Mouse (Mus musculus): ENCODE measurements at regions not wholly inside any gene's neighbourhood (a gene's known extent, or its start where the extent isn't known, plus 50 kb on each side); places are given as distances from the start of the nearest gene placed in this dataset.

DNA sequence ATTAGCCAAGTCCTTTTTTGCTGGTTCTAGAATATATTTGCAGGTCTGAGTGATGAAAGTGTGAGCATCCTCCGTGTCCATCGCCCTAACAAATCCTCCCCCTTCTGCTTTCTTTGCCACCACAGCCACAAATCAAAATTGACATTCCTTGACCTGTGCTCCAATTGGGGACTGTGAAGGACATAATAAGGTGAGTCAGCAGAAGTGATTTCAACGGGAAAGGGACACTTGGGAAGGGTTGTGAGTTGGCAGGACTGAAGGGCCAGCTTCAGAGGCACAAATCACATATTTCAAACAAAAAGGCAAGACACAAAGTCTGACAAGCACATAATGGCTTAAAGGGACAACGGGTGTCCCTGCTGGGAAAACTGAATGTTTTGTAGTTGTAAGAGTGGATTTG is 784.2 kb upstream of the Lrrc6 start:
- H3K9ac ChIP-seq (ENCODE audit: low read depth, low read length), result no peak overlapping the region
- no peaks in the 10 kb centered on the region for H3K9me3 ChIP-seq (ENCODE audit: control insufficient read depth, low read length)
- DNase-seq (ENCODE audit: low spot score) (no peak), ATAC-seq (replicated peaks; ENCODE audit: low FRiP score) (no peak)
- WGBS, result 66% methylated on average over 4 of the region's 4 CpGs
- H3K4me2 ChIP-seq, result no peak overlapping the region
- no peak overlapping the region for H3K4me3 ChIP-seq (ENCODE audit: low read depth, low read length)
- H3K27ac ChIP-seq (ENCODE audit: low read depth, low read length), result no peak overlapping the region
- no peaks in the 10 kb centered on the region for H3K27me3 ChIP-seq (replicated peaks; ENCODE audit: control insufficient read depth, insufficient read depth, low read length)
- no peaks in the 10 kb centered on the region for H3K4me1 ChIP-seq (replicated peaks; ENCODE audit: control insufficient read depth, insufficient read depth, low read length)
- no peaks in the 10 kb centered on the region for H3K36me3 ChIP-seq (ENCODE audit: control insufficient read depth, insufficient read depth, low read length)

DNA sequence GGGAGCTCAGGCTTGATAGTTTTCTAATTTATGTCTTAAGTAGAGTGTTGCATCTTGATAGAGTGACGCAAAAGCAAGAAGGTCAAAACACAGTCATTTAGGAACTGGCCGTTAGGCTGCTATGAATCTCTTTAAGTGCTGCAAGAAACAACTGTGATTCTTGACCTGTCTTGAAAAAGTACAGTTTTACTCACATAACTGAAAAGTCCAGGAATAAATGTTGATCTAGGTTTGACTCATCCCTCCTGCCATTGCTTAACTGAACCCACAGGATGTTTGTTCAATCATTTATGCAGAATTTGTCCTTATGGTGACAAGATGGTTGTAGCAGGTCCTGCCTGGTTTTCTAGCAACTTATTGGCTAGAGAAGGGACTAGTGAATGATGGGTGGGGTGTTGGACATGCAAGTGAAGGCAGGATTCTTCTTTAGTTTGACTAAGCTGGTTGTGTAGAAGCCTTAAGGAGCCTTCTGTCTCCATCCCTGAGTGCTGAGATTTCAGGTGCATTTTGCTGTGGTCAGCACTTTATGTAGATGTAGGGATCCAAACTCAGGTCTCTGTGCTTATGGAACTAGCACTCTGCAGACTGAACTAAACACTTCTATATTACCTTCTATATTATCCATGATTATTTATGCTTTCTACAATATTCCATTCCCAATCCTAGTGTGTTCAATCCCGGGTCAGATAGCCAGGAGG is 782.7 kb upstream of the Lrrc6 start:
- H3K4me2 ChIP-seq, result no peak overlapping the region
- no peaks in the 10 kb centered on the region for H3K36me3 ChIP-seq (ENCODE audit: control insufficient read depth, insufficient read depth, low read length)
- ATAC-seq (replicated peaks; ENCODE audit: low FRiP score) (no peak), DNase-seq (ENCODE audit: low spot score) (no peak)
- 86% methylated on average over 3 of the region's 3 CpGs for WGBS
- no peaks in the 10 kb centered on the region for H3K9me3 ChIP-seq (ENCODE audit: control insufficient read depth, low read length)
- no peaks in the 10 kb centered on the region for H3K27me3 ChIP-seq (replicated peaks; ENCODE audit: control insufficient read depth, insufficient read depth, low read length)
- no peak overlapping the region for H3K4me3 ChIP-seq (ENCODE audit: low read depth, low read length)
- no peak overlapping the region for H3K27ac ChIP-seq (ENCODE audit: low read depth, low read length)
- H3K9ac ChIP-seq (ENCODE audit: low read depth, low read length), result no peak overlapping the region
- H3K4me1 ChIP-seq (replicated peaks; ENCODE audit: control insufficient read depth, insufficient read depth, low read length), result no peaks in the 10 kb centered on the region

GRCm38 (mm10) chr15:67278869-67279268 is 778.2 kb upstream of the Lrrc6 start:
- Histone ChIP-seq H3K9me3 (ENCODE audit: control insufficient read depth, low read length) (no peaks in the 10 kb centered on the region), H3K4me2 (no peak overlapping the region), H3K9ac (ENCODE audit: low read depth, low read length) (no peak overlapping the region), H3K27ac (ENCODE audit: low read depth, low read length) (no peak overlapping the region), H3K4me3 (ENCODE audit: low read depth, low read length) (no peak overlapping the region), H3K36me3 (ENCODE audit: control insufficient read depth, insufficient read depth, low read length) (no peaks in the 10 kb centered on the region), H3K27me3 (replicated peaks; ENCODE audit: control insufficient read depth, insufficient read depth, low read length) (no peaks in the 10 kb centered on the region), H3K4me1 (replicated peaks; ENCODE audit: control insufficient read depth, insufficient read depth, low read length) (no peaks in the 10 kb centered on the region)
- no peak for DNase-seq (ENCODE audit: low spot score)
- 43% methylated on average over 1 of the region's 1 CpGs for WGBS
- no peak for ATAC-seq (replicated peaks; ENCODE audit: low FRiP score)

GRCm38 (mm10) chr15:67275058-67275457 is 774.3 kb upstream of the Lrrc6 start:
- H3K4me2 ChIP-seq, result no peak overlapping the region
- no peak for ATAC-seq (replicated peaks; ENCODE audit: low FRiP score)
- no peaks in the 10 kb centered on the region for H3K36me3 ChIP-seq (ENCODE audit: control insufficient read depth, insufficient read depth, low read length)

DNA sequence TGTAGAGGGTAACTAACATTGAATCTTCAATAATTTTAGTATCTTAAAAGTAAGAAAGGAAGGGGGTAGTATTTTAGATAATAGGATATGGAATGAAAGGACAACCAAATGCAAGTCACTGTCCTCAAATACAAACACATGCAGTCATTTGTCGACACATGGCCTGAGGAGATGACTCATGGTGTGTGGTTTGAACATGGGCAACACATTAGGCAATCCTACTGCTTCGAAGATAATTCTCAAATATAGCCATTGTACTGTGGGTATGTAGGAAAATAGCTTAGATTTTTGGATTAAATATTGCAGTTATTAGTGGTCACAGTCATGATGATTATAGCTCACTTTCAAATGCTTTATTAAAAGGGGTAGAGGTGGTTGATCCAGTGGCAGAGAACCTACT is 771.7 kb upstream of the Lrrc6 start:
- no peaks in the 10 kb centered on the region for H3K9me3 ChIP-seq (ENCODE audit: control insufficient read depth, low read length)
- no peak overlapping the region for H3K4me3 ChIP-seq (ENCODE audit: low read depth, low read length)
- H3K4me2 ChIP-seq, result no peak overlapping the region
- no peak overlapping the region for H3K27ac ChIP-seq (ENCODE audit: low read depth, low read length)
- no peak overlapping the region for H3K9ac ChIP-seq (ENCODE audit: low read depth, low read length)
- no peaks in the 10 kb centered on the region for H3K27me3 ChIP-seq (replicated peaks; ENCODE audit: control insufficient read depth, insufficient read depth, low read length)
- 74% methylated on average over 2 of the region's 2 CpGs for WGBS
- H3K36me3 ChIP-seq (ENCODE audit: control insufficient read depth, insufficient read depth, low read length), result no peaks in the 10 kb centered on the region
- DNase-seq (ENCODE audit: low spot score), result no peak
- ATAC-seq (replicated peaks; ENCODE audit: low FRiP score), result no peak
- no peaks in the 10 kb centered on the region for H3K4me1 ChIP-seq (replicated peaks; ENCODE audit: control insufficient read depth, insufficient read depth, low read length)

More at GRCm38 (mm10) chr15:67275058-67275457, 774.3 kb upstream of the Lrrc6 start:
- Histone ChIP-seq H3K9me3 (ENCODE audit: control insufficient read depth, low read length) (no peaks in the 10 kb centered on the region), H3K4me1 (replicated peaks; ENCODE audit: control insufficient read depth, insufficient read depth, low read length) (no peaks in the 10 kb centered on the region), H3K27me3 (replicated peaks; ENCODE audit: control insufficient read depth, insufficient read depth, low read length) (no peaks in the 10 kb centered on the region), H3K4me3 (ENCODE audit: low read depth, low read length) (no peak overlapping the region), H3K9ac (ENCODE audit: low read depth, low read length) (no peak overlapping the region), H3K27ac (ENCODE audit: low read depth, low read length) (no peak overlapping the region)
- DNase-seq (ENCODE audit: low spot score), result no peak

DNA sequence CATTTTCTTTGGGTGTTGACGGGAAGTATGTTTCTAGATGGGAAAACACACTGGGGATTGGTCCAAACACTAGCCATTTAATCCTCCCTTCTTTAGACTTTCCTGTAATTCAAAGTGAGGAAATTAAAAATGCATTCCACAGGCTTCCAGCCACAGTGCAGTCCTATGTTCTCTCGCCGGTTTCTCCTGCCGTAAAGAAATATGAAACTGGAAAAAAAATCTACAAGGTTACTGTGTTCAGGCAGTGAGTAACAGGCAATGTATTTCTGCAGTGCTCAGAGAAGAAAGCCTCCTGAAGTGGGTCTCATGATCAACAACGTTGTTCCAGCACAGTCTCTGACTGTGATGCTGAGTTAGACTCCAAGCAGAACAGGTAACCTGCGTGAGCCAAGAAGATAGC is 763.0 kb upstream of the Lrrc6 start:
- H3K4me1 ChIP-seq (replicated peaks; ENCODE audit: control insufficient read depth, insufficient read depth, low read length), result no peaks in the 10 kb centered on the region
- no peaks in the 10 kb centered on the region for H3K9me3 ChIP-seq (ENCODE audit: control insufficient read depth, low read length)
- H3K4me3 ChIP-seq (ENCODE audit: low read depth, low read length), result no peak overlapping the region
- H3K9ac ChIP-seq (ENCODE audit: low read depth, low read length), result no peak overlapping the region
- DNase-seq (ENCODE audit: low spot score) (no peak), ATAC-seq (replicated peaks; ENCODE audit: low FRiP score) (no peak)
- no peaks in the 10 kb centered on the region for H3K27me3 ChIP-seq (replicated peaks; ENCODE audit: control insufficient read depth, insufficient read depth, low read length)
- 77% methylated on average over 6 of the region's 6 CpGs for WGBS
- H3K27ac ChIP-seq (ENCODE audit: low read depth, low read length), result no peak overlapping the region
- no peaks in the 10 kb centered on the region for H3K36me3 ChIP-seq (ENCODE audit: control insufficient read depth, insufficient read depth, low read length)
- no peak overlapping the region for H3K4me2 ChIP-seq

DNA sequence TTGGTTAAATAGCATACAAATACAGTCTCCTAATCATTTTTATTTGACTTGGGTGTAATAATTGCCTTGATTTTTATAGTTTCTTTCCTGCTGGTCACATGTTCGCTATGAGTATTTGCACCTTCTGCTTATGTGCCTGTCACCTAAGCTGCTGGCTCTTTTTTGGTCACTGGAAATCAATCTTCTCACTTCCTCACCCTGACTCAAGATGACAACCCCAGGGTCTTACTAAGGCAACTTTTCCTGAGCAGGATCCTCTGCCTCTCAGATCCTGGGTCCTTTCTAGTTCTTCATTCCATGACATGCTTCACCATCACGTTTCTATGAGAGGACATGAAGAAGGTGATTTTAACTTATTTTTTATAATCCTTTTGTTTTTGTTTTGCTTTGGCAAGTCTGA is 762.6 kb upstream of the Lrrc6 start:
- Histone ChIP-seq H3K27me3 (replicated peaks; ENCODE audit: control insufficient read depth, insufficient read depth, low read length) (no peaks in the 10 kb centered on the region), H3K4me1 (replicated peaks; ENCODE audit: control insufficient read depth, insufficient read depth, low read length) (no peaks in the 10 kb centered on the region), H3K27ac (ENCODE audit: low read depth, low read length) (no peak overlapping the region), H3K4me3 (ENCODE audit: low read depth, low read length) (no peak overlapping the region), H3K9me3 (ENCODE audit: control insufficient read depth, low read length) (no peaks in the 10 kb centered on the region), H3K4me2 (no peak overlapping the region), H3K36me3 (ENCODE audit: control insufficient read depth, insufficient read depth, low read length) (no peaks in the 10 kb centered on the region), H3K9ac (ENCODE audit: low read depth, low read length) (no peak overlapping the region)
- 75% methylated on average over 2 of the region's 2 CpGs for WGBS
- ATAC-seq (replicated peaks; ENCODE audit: low FRiP score) (no peak), DNase-seq (ENCODE audit: low spot score) (no peak)

GRCm38 (mm10) chr15:67262269-67262668 is 761.6 kb upstream of the Lrrc6 start:
- Histone ChIP-seq H3K4me3 (ENCODE audit: low read depth, low read length) (no peak overlapping the region), H3K4me2 (no peak overlapping the region), H3K27me3 (replicated peaks; ENCODE audit: control insufficient read depth, insufficient read depth, low read length) (no peaks in the 10 kb centered on the region), H3K27ac (ENCODE audit: low read depth, low read length) (no peak overlapping the region), H3K36me3 (ENCODE audit: control insufficient read depth, insufficient read depth, low read length) (no peaks in the 10 kb centered on the region), H3K9ac (ENCODE audit: low read depth, low read length) (no peak overlapping the region), H3K4me1 (replicated peaks; ENCODE audit: control insufficient read depth, insufficient read depth, low read length) (no peaks in the 10 kb centered on the region), H3K9me3 (ENCODE audit: control insufficient read depth, low read length) (no peaks in the 10 kb centered on the region)
- DNase-seq (ENCODE audit: low spot score) (no peak), ATAC-seq (replicated peaks; ENCODE audit: low FRiP score) (no peak)
- 74% methylated on average over 2 of the region's 2 CpGs for WGBS

GRCm38 (mm10) chr15:67260666-67261065 is 760.0 kb upstream of the Lrrc6 start:
- Histone ChIP-seq H3K4me1 (replicated peaks; ENCODE audit: control insufficient read depth, insufficient read depth, low read length) (no peaks in the 10 kb centered on the region), H3K9ac (ENCODE audit: low read depth, low read length) (no peak overlapping the region), H3K9me3 (ENCODE audit: control insufficient read depth, low read length) (no peaks in the 10 kb centered on the region), H3K36me3 (ENCODE audit: control insufficient read depth, insufficient read depth, low read length) (no peaks in the 10 kb centered on the region), H3K27ac (ENCODE audit: low read depth, low read length) (no peak overlapping the region), H3K4me2 (no peak overlapping the region), H3K27me3 (replicated peaks; ENCODE audit: control insufficient read depth, insufficient read depth, low read length) (no peaks in the 10 kb centered on the region), H3K4me3 (ENCODE audit: low read depth, low read length) (no peak overlapping the region)
- WGBS, result 61% methylated on average over 3 of the region's 3 CpGs
- no peak for ATAC-seq (replicated peaks; ENCODE audit: low FRiP score)
- DNase-seq (ENCODE audit: low spot score), result no peak
